Mouse (Mus musculus): ENCODE measurements at regions not wholly inside any gene's neighbourhood (a gene's known extent, or its start where the extent isn't known, plus 50 kb on each side); places are given as distances from the start of the nearest gene placed in this dataset.

GRCm38 (mm10) chr3:60926024-60926547 is 76.5 kb upstream of the P2ry1 start:
- DNase-seq = no peak

DNA sequence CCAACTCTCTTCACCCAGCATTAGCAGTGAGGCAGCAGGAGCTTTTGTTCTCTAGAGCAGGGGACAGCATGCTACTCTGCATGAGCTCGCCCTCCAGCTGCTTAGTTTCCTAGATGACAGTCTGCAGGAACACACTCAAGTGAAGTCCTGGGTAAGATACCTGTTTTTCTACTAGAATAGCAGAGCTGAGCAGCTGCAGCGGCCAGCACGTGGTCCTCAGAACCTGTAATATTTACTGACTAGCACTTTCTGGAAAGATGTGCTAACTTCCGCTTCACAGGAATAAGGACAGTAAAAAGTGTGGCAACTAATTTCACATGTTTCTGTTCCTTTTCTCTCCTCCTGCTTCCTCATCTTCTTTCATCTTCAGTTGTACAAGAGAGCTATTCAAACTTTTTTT is 73.7 kb upstream of the P2ry1 start:
- no peak for DNase-seq

GRCm38 (mm10) chr3:60934492-60934891 is 68.1 kb upstream of the P2ry1 start:
- no peak for DNase-seq

GRCm38 (mm10) chr3:60941451-60941850 is 61.1 kb upstream of the P2ry1 start:
- DNase-seq = no peak

GRCm38 (mm10) chr3:60948897-60949296 is 53.7 kb upstream of the P2ry1 start:
- no peak for DNase-seq
